Mouse (Mus musculus): ENCODE results near the gene C530008M17Rik. TPM values are rescaled to one million over a fixed set of nuclear protein-coding genes. Genes with fewer than 3 reads are reported as not detected.

C530008M17Rik gene
- polyA plus RNA-seq, 1 experiment from 2014 or later = 56.9 TPM

DNA sequence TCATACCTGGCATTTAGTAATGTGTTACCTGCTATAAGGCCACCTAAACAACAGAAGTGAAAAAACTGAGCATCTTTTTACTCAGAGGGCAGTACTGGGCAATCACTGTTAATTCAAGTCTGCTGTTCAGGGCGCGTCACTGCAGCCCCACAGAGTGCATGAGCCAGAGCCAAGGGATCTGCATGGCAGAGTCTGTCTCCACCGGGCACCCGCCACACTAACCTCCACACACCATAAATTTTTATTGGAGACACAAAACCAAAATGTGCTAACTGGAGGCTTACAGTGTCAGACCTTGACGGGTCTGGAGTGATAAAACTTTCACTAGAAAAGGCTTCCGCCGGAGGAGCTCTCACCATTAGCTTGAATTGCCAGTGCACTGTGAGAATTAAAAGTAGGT, 57.4 kb downstream of the C530008M17Rik start:
- H3K36me3 ChIP-seq (replicated peaks; ENCODE audit: control insufficient read depth, insufficient read depth) = no peaks in the 10 kb centered on the region
- no peak overlapping the region for H3K4me3 ChIP-seq (replicated peaks; ENCODE audit: low read length)
- no peaks in the 10 kb centered on the region for H3K27me3 ChIP-seq (ENCODE audit: control insufficient read depth, insufficient read depth, low read length)
- no peak overlapping the region for H3K27ac ChIP-seq
- H3K4me1 ChIP-seq (replicated peaks; ENCODE audit: control insufficient read depth, insufficient read depth, low read length) = 0 out of 2 replicates have a peak, but pooled peaks cover 4% of the 10 kb centered on the region
- DNase-seq (ENCODE audit: low spot score) (no peak), ATAC-seq (ENCODE audit: low FRiP score) (no peak)
- no peak overlapping the region for H3K9ac ChIP-seq
- 89% methylated on average over 7 of the region's 7 CpGs for WGBS
- H3K9me3 ChIP-seq (ENCODE audit: control insufficient read depth, low read length) = no peaks in the 10 kb centered on the region
- H3K4me2 ChIP-seq (replicated peaks) = no peak overlapping the region

DNA sequence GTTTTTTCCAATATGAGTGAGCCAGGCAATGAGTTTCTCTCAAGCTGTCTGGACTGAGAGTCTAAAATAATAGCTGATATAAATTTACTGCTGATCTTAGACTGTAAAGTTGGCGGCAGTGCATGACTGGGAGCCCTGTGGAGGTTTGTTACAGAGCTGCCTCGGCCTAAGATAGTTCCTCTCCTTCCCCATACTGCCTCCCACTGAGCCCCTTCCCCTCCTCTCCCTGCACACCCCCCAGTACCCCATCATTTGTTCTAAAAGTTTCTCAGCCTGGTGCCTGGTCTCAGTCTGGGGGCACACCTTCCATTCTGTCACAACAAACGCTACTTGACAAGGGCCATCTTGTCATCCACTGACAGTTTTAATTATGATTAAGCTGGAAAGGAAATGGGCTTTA, 63.6 kb downstream of the C530008M17Rik start:
- Histone ChIP-seq H3K27me3 (ENCODE audit: control insufficient read depth, insufficient read depth, low read length) (no peaks in the 10 kb centered on the region), H3K27ac (0 out of 2 replicates have a peak overlapping the region, but pooled peaks have one; percentile 76), H3K4me1 (replicated peaks; ENCODE audit: control insufficient read depth, insufficient read depth, low read length) (peaks cover 13% of the 10 kb centered on the region), H3K9me3 (ENCODE audit: control insufficient read depth, low read length) (no peaks in the 10 kb centered on the region), H3K4me2 (replicated peaks) (no peak overlapping the region), H3K4me3 (replicated peaks; ENCODE audit: low read length) (no peak overlapping the region), H3K9ac (no peak overlapping the region), H3K36me3 (replicated peaks; ENCODE audit: control insufficient read depth, insufficient read depth) (peaks cover 4% of the 10 kb centered on the region; the same call in 1 of the 2 replicates)
- no peak for DNase-seq (ENCODE audit: low spot score)
- no peak for ATAC-seq (ENCODE audit: low FRiP score)
- 65% methylated on average over 3 of the region's 3 CpGs for WGBS

DNA sequence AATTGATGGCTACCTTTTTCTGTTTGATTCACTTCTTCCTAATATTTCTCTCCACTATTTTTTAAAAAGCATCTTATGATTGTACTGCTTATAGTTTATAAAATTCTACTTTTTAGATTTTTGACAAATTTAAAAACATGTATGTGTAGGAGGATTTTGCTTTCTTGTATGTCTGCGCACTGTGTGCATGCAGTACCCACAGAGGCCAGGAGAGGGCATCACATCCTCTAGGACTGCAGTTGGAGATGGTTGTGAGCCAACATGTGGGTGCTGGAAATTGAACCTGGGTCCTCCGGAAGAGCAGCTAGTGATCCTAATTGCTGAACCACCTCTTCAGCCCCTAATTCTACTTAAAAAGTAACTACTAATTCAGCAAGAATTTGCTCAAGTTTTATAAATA, 68.6 kb downstream of the C530008M17Rik start:
- 98% methylated on average over 2 of the region's 2 CpGs for WGBS
- H3K9ac ChIP-seq = no peak overlapping the region
- H3K27ac ChIP-seq = no peak overlapping the region
- no peaks in the 10 kb centered on the region for H3K9me3 ChIP-seq (ENCODE audit: control insufficient read depth, low read length)
- H3K36me3 ChIP-seq (replicated peaks; ENCODE audit: control insufficient read depth, insufficient read depth) = peaks cover 4% of the 10 kb centered on the region; the same call in 1 of the 2 replicates
- DNase-seq (ENCODE audit: low spot score) (no peak), ATAC-seq (ENCODE audit: low FRiP score) (no peak)
- H3K4me2 ChIP-seq (replicated peaks) = no peak overlapping the region
- no peaks in the 10 kb centered on the region for H3K4me1 ChIP-seq (replicated peaks; ENCODE audit: control insufficient read depth, insufficient read depth, low read length)
- H3K4me3 ChIP-seq (replicated peaks; ENCODE audit: low read length) = no peak overlapping the region
- no peaks in the 10 kb centered on the region for H3K27me3 ChIP-seq (ENCODE audit: control insufficient read depth, insufficient read depth, low read length)

DNA sequence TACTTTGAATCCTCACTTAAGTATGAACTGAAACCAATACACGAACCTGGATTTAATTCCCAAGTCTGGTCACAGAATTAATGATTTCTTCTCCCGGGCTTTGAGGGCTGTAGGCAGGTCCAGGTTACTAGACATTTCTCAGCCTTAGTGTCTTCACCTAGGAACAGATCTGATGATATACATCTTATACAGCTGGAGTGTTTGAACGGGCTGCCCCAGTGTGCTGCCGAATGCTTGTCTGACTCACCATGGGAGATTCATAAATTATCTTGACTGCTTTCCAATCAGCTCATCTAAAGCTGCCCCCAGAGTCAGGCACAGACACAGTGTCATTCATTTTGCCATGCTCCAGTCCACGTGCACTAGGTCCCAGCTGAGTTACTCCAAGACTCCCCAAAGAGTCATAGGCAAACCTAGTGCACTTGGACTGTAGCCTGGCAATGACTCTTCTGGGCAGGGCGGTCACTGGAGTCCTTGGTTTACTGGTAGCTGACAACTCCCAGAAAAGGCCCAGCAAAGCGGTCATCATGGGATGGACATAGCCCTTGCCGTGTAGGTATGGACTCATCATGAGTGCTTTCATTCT, 70.3 kb downstream of the C530008M17Rik start:
- Histone ChIP-seq H3K4me2 (replicated peaks) (no peak overlapping the region), H3K27ac (no peak overlapping the region), H3K27me3 (ENCODE audit: control insufficient read depth, insufficient read depth, low read length) (no peaks in the 10 kb centered on the region), H3K4me3 (replicated peaks; ENCODE audit: low read length) (no peak overlapping the region), H3K9me3 (ENCODE audit: control insufficient read depth, low read length) (no peaks in the 10 kb centered on the region), H3K9ac (no peak overlapping the region), H3K36me3 (replicated peaks; ENCODE audit: control insufficient read depth, insufficient read depth) (peaks cover 4% of the 10 kb centered on the region; the same call in 1 of the 2 replicates), H3K4me1 (replicated peaks; ENCODE audit: control insufficient read depth, insufficient read depth, low read length) (no peaks in the 10 kb centered on the region)
- DNase-seq (ENCODE audit: low spot score) (no peak), ATAC-seq (ENCODE audit: low FRiP score) (no peak)
- 66% methylated on average over 8 of the region's 8 CpGs for WGBS

DNA sequence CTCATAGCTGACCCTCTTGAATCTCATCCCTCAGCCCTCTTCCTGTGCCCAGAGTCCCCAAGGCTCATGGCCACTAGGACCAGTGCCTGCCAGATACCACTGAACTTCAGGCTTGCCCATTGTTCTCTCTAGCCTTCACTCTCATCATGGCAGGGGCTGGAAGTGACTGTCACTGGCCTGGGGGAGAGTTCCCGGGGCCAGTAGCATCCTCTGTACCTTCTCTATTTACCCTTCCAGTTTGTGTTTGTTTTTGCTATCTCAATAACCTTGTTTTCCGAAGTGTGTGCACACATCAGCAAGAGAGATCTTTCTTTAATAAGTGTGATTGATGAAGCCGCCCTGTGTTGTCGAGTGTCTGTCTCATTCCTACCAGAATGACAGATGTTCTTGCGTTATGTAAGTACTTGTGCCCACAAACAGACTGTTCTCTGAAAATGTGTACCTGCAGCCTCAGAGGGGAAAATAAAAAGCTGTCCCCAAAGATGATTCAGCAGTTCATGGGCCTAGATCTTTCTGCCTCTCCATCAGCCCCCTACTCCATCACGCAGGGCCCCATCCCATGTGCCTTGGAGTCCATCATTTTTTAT, 76.8 kb downstream of the C530008M17Rik start:
- Histone ChIP-seq H3K4me1 (replicated peaks; ENCODE audit: control insufficient read depth, insufficient read depth, low read length) (no peaks in the 10 kb centered on the region), H3K27me3 (ENCODE audit: control insufficient read depth, insufficient read depth, low read length) (no peaks in the 10 kb centered on the region), H3K4me3 (replicated peaks; ENCODE audit: low read length) (no peak overlapping the region), H3K9me3 (ENCODE audit: control insufficient read depth, low read length) (no peaks in the 10 kb centered on the region), H3K36me3 (replicated peaks; ENCODE audit: control insufficient read depth, insufficient read depth) (no peaks in the 10 kb centered on the region; the same call in 1 of the 2 replicates), H3K4me2 (replicated peaks) (no peak overlapping the region), H3K9ac (no peak overlapping the region), H3K27ac (no peak overlapping the region)
- ATAC-seq (ENCODE audit: low FRiP score) (no peak), DNase-seq (ENCODE audit: low spot score) (no peak)
- WGBS = 72% methylated on average over 6 of the region's 6 CpGs

DNA sequence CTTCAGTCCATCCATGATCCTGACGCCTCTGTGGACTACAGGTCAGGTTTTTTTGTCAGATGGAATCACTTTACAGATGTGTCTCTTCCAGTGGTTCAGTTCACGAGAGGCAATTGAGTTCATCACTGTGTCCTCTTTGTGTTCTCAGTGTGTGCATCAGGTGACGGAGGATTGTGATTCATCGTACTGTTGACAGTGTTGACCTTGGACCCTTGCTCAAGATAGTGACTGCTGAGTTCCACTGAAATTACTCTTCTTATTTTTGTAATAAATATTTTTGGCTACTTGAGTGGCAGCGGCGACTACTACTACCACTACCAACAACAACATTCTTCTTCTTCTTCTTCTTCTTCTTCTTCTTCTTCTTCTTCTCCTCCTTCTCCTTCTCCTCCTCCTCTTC, 85.2 kb downstream of the C530008M17Rik start:
- no peaks in the 10 kb centered on the region for H3K9me3 ChIP-seq (ENCODE audit: control insufficient read depth, low read length)
- 0 out of 2 replicates have a peak, but pooled peaks cover 4% of the 10 kb centered on the region for H3K4me1 ChIP-seq (replicated peaks; ENCODE audit: control insufficient read depth, insufficient read depth, low read length)
- H3K27me3 ChIP-seq (ENCODE audit: control insufficient read depth, insufficient read depth, low read length) = no peaks in the 10 kb centered on the region
- no peak overlapping the region for H3K4me2 ChIP-seq (replicated peaks)
- DNase-seq (ENCODE audit: low spot score) (no peak), ATAC-seq (ENCODE audit: low FRiP score) (no peak)
- H3K27ac ChIP-seq = no peak overlapping the region
- WGBS = 95% methylated on average over 6 of the region's 6 CpGs
- H3K36me3 ChIP-seq (replicated peaks; ENCODE audit: control insufficient read depth, insufficient read depth) = peaks cover 17% of the 10 kb centered on the region
- no peak overlapping the region for H3K9ac ChIP-seq
- H3K4me3 ChIP-seq (replicated peaks; ENCODE audit: low read length) = no peak overlapping the region

DNA sequence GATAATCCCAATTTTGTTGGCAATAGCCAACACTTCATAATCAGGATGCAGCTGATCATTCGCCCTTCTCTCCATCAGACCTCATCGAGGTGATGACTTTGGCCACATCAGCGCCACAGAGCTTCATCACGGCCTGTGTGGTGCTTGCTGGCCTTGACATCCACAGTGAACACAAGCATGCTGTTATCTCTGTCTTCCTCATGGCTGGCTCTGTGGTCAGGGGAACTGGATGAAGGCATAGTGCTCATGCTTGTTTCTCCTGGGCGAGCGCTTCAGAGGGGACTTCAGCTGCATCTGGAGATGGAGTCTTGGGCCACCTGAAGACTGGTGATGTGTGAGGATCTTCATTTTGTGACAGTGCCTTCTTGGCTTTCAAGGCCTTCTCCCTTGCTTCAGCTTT, 85.8 kb downstream of the C530008M17Rik start:
- 97% methylated on average over 6 of the region's 6 CpGs for WGBS
- Histone ChIP-seq H3K4me3 (replicated peaks; ENCODE audit: low read length) (no peak overlapping the region), H3K9me3 (ENCODE audit: control insufficient read depth, low read length) (no peaks in the 10 kb centered on the region), H3K27me3 (ENCODE audit: control insufficient read depth, insufficient read depth, low read length) (no peaks in the 10 kb centered on the region), H3K9ac (no peak overlapping the region), H3K4me2 (replicated peaks) (no peak overlapping the region), H3K27ac (no peak overlapping the region), H3K36me3 (replicated peaks; ENCODE audit: control insufficient read depth, insufficient read depth) (peaks cover 17% of the 10 kb centered on the region), H3K4me1 (replicated peaks; ENCODE audit: control insufficient read depth, insufficient read depth, low read length) (0 out of 2 replicates have a peak, but pooled peaks cover 4% of the 10 kb centered on the region)
- DNase-seq (ENCODE audit: low spot score) (no peak), ATAC-seq (ENCODE audit: low FRiP score) (no peak)

DNA sequence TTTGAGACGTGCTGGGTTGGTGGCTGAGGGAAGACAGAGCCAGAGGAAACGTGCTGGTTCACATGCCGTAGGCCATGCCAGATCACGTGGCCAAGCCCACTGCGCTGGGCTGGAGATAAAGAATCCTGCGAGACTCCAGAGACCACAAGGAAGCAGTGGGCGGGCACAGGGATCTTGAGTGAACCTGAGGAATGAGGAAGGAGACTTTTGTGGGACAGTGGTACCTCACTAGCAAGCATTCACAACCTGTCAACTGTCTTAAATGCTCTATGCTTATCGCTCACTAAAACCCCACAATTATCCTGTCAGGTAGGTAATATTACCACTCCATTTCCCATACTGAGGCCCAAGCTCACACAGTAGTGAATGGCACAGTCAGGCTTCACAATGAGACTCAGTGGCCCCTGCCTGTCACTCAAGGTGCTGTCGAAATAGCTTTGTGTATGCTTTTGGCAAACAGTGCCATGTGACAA, 88.5 kb downstream of the C530008M17Rik start:
- H3K36me3 ChIP-seq (replicated peaks; ENCODE audit: control insufficient read depth, insufficient read depth) = peaks cover 17% of the 10 kb centered on the region
- H3K4me3 ChIP-seq (replicated peaks; ENCODE audit: low read length) = no peak overlapping the region
- H3K4me2 ChIP-seq (replicated peaks) = no peak overlapping the region
- H3K9me3 ChIP-seq (ENCODE audit: control insufficient read depth, low read length) = no peaks in the 10 kb centered on the region
- no peak overlapping the region for H3K9ac ChIP-seq
- DNase-seq (ENCODE audit: low spot score) (no peak), ATAC-seq (ENCODE audit: low FRiP score) (no peak)
- 0 out of 2 replicates have a peak, but pooled peaks cover 8% of the 10 kb centered on the region for H3K4me1 ChIP-seq (replicated peaks; ENCODE audit: control insufficient read depth, insufficient read depth, low read length)
- no peak overlapping the region for H3K27ac ChIP-seq
- WGBS = 86% methylated on average over 9 of the region's 9 CpGs
- H3K27me3 ChIP-seq (ENCODE audit: control insufficient read depth, insufficient read depth, low read length) = no peaks in the 10 kb centered on the region

DNA sequence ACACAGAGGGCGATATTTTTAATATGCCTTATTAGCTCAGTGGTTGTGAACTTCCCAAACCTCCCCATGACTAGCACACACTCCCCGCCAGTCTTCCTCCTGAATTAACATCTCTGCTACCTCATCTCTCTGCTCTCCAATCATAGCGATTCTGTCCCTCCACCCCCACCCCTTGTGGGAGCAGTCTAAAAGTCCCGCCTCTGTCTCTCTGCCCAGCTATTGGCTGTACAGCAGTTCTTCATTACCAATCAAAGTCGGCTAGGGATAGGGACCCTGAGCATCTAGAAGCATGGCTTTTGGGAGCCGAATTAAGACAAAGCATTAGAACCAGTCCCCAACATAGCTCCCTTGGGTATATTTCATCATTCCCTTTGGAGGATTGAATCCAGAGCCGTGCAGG, 91.5 kb downstream of the C530008M17Rik start:
- DNase-seq (ENCODE audit: low spot score) = no peak
- 58% methylated on average over 7 of the region's 7 CpGs for WGBS

More for the DNA sequence above, 91.5 kb downstream of the C530008M17Rik start:
- Histone ChIP-seq H3K27ac (no peak overlapping the region), H3K36me3 (replicated peaks; ENCODE audit: control insufficient read depth, insufficient read depth) (no peaks in the 10 kb centered on the region; the same call in 1 of the 2 replicates), H3K4me1 (replicated peaks; ENCODE audit: control insufficient read depth, insufficient read depth, low read length) (peaks cover 21% of the 10 kb centered on the region; the same call in 1 of the 2 replicates), H3K27me3 (ENCODE audit: control insufficient read depth, insufficient read depth, low read length) (no peaks in the 10 kb centered on the region), H3K4me2 (replicated peaks) (no peak overlapping the region), H3K9ac (no peak overlapping the region), H3K4me3 (replicated peaks; ENCODE audit: low read length) (no peak overlapping the region), H3K9me3 (ENCODE audit: control insufficient read depth, low read length) (no peaks in the 10 kb centered on the region)
- peak; percentile 81 for ATAC-seq (ENCODE audit: low FRiP score)

All from hindbrain, embryonic 14.5 days (tissue).